Mouse (Mus musculus) kidney, embryonic 16.5 days (tissue): ENCODE measurements around the gene Tmem174. TPM values are rescaled to one million over a fixed set of nuclear protein-coding genes. Genes with fewer than 3 reads are reported as not detected.

Source experiments
- ATAC-seq: fragments of 200-750 bp; cut with Nextera tagmentation; 2 replicates; pipeline ENCODE4 v1.8.0; 2017; ENCODE audit warnings: moderate TSS enrichment; ENCODE audit not compliant: low FRiP score, low TSS enrichment
- H3K27ac ChIP-seq: fragments of 300-500 bp; sonication (generic); 2 replicates; pipeline ENCODE4 v1.5.1; 2014; ENCODE audit warnings: low read length
- H3K27me3 ChIP-seq: fragments of 300-500 bp; sonication (generic); 2 replicates; pipeline ENCODE4 v1.6.1; 2014; ENCODE audit warnings: low read length, control low read depth, mixed read lengths; ENCODE audit not compliant: insufficient read depth
- H3K36me3 ChIP-seq: fragments of 300-500 bp; sonication (generic); 2 replicates; pipeline ENCODE4 v1.6.1; 2014; ENCODE audit warnings: low read length, control low read depth, mixed read lengths; ENCODE audit not compliant: insufficient read depth
- H3K4me1 ChIP-seq: fragments of 300-500 bp; sonication (generic); 2 replicates; pipeline ENCODE4 v1.6.1; 2014; ENCODE audit warnings: low read length, control low read depth, mixed read lengths; ENCODE audit not compliant: insufficient read depth
- H3K4me2 ChIP-seq: fragments of 300-500 bp; sonication (generic); replicated peaks from 2 replicates; pipeline ENCODE4 v1.6.1; 2014; ENCODE audit warnings: low read depth, low read length
- H3K4me3 ChIP-seq: fragments of 300-500 bp; sonication (generic); 2 replicates; pipeline ENCODE4 v1.5.1; 2014; ENCODE audit warnings: mild to moderate bottlenecking, low read length
- H3K9ac ChIP-seq: fragments of 300-500 bp; sonication (generic); replicated peaks from 2 replicates; pipeline ENCODE4 v1.6.1; 2014; ENCODE audit warnings: low read length
- H3K9me3 ChIP-seq: fragments of 300-500 bp; sonication (generic); 2 replicates; pipeline ENCODE4 v1.6.1; 2016; ENCODE audit warnings: low read length, control low read depth
- WGBS: fragments of 180-500 bp; shearing (Covaris S2); extraction: QIAGEN DNeasy Blood & Tissue Kit; methylation state at CpG from one replicate; pipeline ENCODE4 v1.1.7; 2014; 5-methylcytosine and 5-hydroxymethylcytosine counted together
- polyA plus RNA-seq: library from polyadenylated mRNA; unstranded; fragments of >200 nt; fragmentation: Nextera tagmentation; extraction: Ambion mirVana; gene quantifications from 2 replicates; pipeline ENCODE4 v1.2.1, GENCODE M21; 2015

Gene Tmem174
- polyA plus RNA-seq, result 41.1 and 44.3 TPM in 2 replicates

DNA sequence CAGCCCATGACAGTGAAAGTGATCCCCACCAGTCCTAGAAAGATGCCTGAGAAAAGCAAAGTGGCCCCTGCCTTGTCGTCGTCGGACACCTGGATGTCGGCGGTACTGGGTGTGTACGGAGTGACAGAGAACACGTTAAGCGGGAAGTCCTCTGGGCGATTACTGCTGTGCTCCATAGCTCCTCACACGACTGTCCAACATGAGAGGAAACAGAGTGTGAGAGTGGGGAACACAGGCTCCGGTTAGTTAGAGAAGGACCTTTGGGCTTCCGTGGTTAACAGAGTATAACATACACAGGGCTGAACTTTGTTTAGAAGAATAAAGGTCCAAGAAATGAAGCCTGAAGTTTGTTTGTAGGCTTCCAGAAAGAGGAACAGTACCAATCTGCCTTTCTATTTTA is at the start of gene Tmem174:
Gene Tmem174 (minus strand): TSS at position 266 of the 400 bp plus-strand sequence.
- peak within 1 kb of the TSS; percentile 32 for H3K4me3 ChIP-seq
- peak within 1 kb of the TSS; percentile 28 for H3K4me2 ChIP-seq
- WGBS, result 82% methylated on average over 12 of the region's 12 CpGs
- ATAC-seq, result peak; percentile 65; the same call in 1 of the 2 replicates
- no peaks in the 10 kb centered on the region for H3K36me3 ChIP-seq
- H3K4me1 ChIP-seq, result peaks cover 15% of the 10 kb centered on the region; the same call in 1 of the 2 replicates
- H3K9ac ChIP-seq, result peak within 1 kb of the TSS; percentile 27; the same call in 1 of the 2 replicates
- H3K27me3 ChIP-seq, result no peaks in the 10 kb centered on the region
- H3K27ac ChIP-seq, result peak within 1 kb of the TSS; percentile 84
- peaks cover 7% of the 10 kb centered on the region for H3K9me3 ChIP-seq

DNA sequence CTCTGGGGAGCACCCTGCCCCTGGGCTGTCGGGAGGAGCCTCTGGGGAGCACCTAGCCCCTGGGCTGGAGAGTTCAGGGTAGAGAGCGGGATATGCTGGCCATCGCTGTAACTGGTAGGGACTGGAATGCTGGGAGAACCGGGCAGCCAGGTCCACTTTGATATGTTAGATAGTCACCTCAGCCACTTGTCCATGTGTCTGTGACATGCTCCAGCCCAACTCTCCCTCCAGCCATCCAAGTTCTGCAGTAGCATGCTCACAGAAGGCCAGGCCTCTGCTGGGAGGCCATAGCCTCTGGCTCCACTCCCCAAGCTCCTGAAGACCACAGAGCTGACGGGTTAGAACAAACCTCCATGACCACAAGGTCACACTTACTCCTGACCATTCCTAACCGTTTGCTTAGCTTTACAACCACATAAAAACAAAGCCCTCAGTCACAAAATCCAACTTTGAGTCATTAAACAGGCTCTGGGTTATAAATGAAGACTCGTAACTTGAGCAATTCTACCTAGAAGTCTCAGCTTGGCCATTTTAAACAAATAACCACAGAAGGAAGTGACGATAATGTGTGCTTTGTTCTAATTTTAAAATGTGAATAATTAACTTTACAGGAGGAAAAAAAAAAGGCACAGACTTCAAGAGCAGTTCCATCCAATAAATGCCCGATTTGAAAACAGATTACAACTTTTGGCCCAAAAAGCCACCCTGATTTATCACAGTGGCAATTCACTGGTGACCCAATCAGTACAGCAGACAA is 47.1 kb upstream of the Tmem174 start:
- ATAC-seq, result 0 out of 2 replicates have a peak, but pooled peaks have one; percentile 5

DNA sequence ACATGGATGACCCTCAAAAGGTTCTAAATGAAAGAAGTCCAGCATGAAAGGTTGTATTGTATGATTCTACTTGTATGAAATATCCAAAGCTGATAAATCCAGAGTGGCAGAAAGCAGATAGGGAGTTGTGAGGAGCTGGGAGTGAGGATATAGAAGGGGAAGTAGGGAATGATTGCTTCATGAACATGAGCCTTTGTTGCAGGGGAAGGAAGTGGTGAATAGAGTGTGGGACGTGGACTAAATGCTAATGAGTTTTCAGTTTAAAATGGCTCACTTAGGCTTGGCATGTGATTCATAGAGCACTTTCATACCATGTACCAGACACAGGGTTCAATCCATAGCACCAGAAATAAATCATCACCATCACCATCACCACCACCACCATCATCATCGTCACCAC is 46.2 kb upstream of the Tmem174 start:
- no peak overlapping the region for H3K27ac ChIP-seq
- H3K9me3 ChIP-seq, result no peaks in the 10 kb centered on the region

More for the DNA sequence above, 47.1 kb upstream of the Tmem174 start:
- Histone ChIP-seq H3K9me3 (no peaks in the 10 kb centered on the region), H3K9ac (0 out of 2 replicates have a peak overlapping the region, but pooled peaks have one; percentile 23), H3K4me1 (peaks cover 23% of the 10 kb centered on the region), H3K27me3 (no peaks in the 10 kb centered on the region), H3K4me2 (no peak overlapping the region), H3K4me3 (no peak overlapping the region), H3K27ac (peak overlapping the region; percentile 79), H3K36me3 (no peaks in the 10 kb centered on the region)
- 43% methylated on average over 9 of the region's 9 CpGs for WGBS

DNA sequence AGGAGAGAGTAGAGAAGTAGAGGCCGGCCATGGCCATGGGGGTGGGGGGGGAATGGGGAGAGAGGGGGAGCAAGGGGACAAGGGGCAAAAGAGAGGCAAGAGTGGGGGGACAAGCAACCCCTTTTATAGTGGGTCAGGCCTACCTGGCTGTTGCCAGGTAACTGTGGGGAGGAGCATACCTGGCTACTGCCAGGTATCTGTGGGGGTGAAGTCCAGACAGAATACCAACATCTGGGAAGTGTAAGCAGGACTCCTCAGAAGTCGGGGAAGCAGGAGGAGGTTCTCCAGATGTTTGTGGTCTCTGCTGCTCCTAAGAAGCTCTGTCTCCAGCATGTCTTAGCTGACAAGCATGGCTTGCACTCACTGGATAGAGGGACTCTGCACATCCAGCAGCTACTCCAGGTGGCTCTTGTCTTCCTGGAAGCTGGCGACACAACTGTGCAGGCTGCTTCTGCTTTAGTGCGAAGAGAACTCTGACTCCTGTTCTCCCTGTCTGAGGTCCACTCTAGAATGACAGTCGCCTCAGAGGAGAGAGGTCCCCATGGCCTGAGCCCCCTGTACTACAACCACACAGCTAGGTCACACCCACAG is 43.4 kb upstream of the Tmem174 start:
- peak overlapping the region; percentile 10; the same call in 1 of the 2 replicates for H3K27ac ChIP-seq
- no peak overlapping the region for H3K4me3 ChIP-seq
- H3K4me1 ChIP-seq, result peaks cover 28% of the 10 kb centered on the region
- WGBS, result 50% methylated on average over 5 of the region's 5 CpGs
- peak; percentile 21; the same call in 1 of the 2 replicates for ATAC-seq
- H3K4me2 ChIP-seq, result no peak overlapping the region
- H3K36me3 ChIP-seq, result no peaks in the 10 kb centered on the region
- no peaks in the 10 kb centered on the region for H3K27me3 ChIP-seq
- H3K9ac ChIP-seq, result peak overlapping the region; percentile 26; the same call in 1 of the 2 replicates
- no peaks in the 10 kb centered on the region for H3K9me3 ChIP-seq

More for the DNA sequence above, 46.2 kb upstream of the Tmem174 start:
- no peak overlapping the region for H3K4me3 ChIP-seq
- H3K36me3 ChIP-seq, result no peaks in the 10 kb centered on the region
- no peak overlapping the region for H3K9ac ChIP-seq
- ATAC-seq, result no peak
- peaks cover 28% of the 10 kb centered on the region for H3K4me1 ChIP-seq
- 88% methylated on average over 2 of the region's 2 CpGs for WGBS
- no peaks in the 10 kb centered on the region for H3K27me3 ChIP-seq
- H3K4me2 ChIP-seq, result no peak overlapping the region

DNA sequence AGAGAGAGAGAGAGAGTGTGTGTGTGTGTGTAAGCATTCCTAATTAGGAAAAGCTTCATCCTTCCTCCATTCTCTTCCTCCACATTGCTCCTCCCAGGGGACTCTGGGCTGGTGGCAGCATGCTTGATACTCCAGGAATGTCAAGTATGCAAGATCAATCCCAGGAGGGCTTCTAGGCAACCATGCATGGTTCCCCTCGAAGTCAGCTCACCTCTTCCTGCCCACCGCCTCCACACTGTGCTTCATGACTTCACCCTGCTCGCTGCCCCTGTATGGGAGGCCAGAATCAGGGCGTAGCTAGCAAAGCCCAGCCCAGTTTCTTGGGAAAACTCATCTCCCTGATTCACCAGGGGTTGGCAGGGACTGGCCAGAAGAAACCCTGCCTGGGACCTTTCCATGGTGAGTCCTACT is 42.4 kb upstream of the Tmem174 start:
- Histone ChIP-seq H3K9ac (no peak overlapping the region), H3K27me3 (no peaks in the 10 kb centered on the region), H3K27ac (peak overlapping the region; percentile 72), H3K4me3 (no peak overlapping the region), H3K9me3 (no peaks in the 10 kb centered on the region), H3K36me3 (no peaks in the 10 kb centered on the region), H3K4me2 (no peak overlapping the region), H3K4me1 (peaks cover 23% of the 10 kb centered on the region)
- 13% methylated on average over 4 of the region's 4 CpGs for WGBS
- peak; percentile 92 for ATAC-seq

DNA sequence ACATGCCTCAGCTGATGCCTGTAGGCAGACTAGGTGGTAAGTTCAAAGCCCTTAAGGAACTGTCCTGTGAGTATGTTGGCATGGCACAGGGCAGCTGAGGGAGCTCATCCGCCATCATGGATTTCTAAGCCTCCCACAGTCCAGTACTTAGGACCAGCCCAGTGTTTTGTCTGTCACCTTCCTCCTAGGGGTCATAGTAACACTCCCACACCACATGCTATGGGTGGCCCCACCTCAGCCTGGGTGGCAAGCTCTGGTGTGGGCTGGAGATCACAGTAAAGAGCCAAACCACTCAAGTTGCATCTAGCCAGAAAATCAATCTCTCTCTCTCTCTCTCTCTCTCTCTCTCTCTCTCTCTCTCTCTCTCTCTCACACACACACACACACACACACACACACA is 42.0 kb upstream of the Tmem174 start:
- no peak overlapping the region for H3K4me2 ChIP-seq
- WGBS, result 94% methylated on average over 1 of the region's 1 CpGs
- peak overlapping the region; percentile 72 for H3K27ac ChIP-seq
- no peak overlapping the region for H3K9ac ChIP-seq
- H3K36me3 ChIP-seq, result no peaks in the 10 kb centered on the region
- ATAC-seq, result peak; percentile 46; the same call in 1 of the 2 replicates
- H3K27me3 ChIP-seq, result no peaks in the 10 kb centered on the region
- H3K4me3 ChIP-seq, result no peak overlapping the region
- H3K9me3 ChIP-seq, result no peaks in the 10 kb centered on the region
- H3K4me1 ChIP-seq, result peaks cover 20% of the 10 kb centered on the region

DNA sequence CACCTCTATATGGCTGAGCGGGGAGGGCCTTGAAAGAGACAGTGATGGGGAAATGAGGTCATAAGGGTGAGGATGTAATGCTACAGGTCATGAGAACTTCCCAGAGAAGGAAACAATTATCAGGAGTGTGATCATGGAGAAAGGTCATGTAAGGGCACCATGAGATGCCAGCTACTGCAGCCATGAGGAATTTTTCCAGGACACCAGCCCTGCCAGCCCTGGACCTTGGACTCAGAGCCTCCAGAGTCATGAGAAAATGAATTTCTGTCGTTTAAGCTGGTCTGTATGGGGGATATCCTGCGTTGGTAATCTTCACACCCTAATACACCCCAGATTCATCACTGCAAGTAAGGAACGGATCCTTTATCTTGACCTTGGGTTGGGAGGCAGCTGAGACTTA is 36.7 kb upstream of the Tmem174 start:
- H3K4me1 ChIP-seq, result 0 out of 2 replicates have a peak, but pooled peaks cover under 1% of the 10 kb centered on the region
- WGBS, result 71% methylated on average over 4 of the region's 4 CpGs
- no peaks in the 10 kb centered on the region for H3K36me3 ChIP-seq
- no peak for ATAC-seq
- no peaks in the 10 kb centered on the region for H3K27me3 ChIP-seq
- H3K4me2 ChIP-seq, result no peak overlapping the region
- H3K9me3 ChIP-seq, result no peaks in the 10 kb centered on the region
- no peak overlapping the region for H3K4me3 ChIP-seq
- H3K9ac ChIP-seq, result no peak overlapping the region
- no peak overlapping the region for H3K27ac ChIP-seq

DNA sequence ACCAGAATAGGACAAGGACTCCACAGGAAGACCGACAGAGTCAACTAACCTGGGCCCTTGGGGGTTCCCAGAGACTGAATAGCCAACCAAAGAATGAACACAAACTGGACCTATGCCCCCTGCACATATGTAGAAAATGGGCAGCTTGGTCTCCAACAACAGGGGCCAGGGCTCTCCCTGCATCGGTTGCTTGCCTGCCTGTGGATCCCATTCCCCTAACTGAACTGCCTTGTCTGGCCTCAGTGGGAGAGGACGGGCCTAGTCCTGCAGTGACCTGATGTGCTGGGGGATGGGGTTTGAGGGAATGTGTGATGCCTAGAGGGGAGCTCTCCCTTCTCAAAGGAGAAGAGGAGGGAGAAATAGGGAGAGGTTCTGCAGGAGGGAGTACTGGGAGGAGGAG is 32.1 kb upstream of the Tmem174 start:
- 75% methylated on average over 3 of the region's 3 CpGs for WGBS
- ATAC-seq, result no peak
- no peak overlapping the region for H3K27ac ChIP-seq

DNA sequence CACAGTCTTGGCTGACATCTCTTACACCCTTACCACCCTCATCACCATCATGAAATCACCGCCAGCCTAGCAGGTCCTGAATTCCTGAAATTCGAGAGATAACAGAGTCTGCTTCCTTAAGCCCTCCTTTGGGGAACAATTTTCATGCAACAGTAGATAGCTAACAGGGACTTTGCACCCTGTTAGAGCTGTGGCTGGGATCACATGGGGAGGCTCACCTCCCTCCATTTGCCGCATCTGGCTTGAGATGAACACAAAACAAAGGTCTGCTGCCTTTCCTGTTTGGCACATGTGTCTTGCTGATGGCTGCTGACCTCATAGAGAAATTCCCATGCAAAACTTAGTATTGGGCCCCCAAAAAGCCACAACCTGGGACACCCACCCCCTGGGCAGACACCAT is 30.1 kb upstream of the Tmem174 start:
- H3K4me3 ChIP-seq, result no peak overlapping the region
- H3K4me2 ChIP-seq, result no peak overlapping the region
- peak; percentile 12; the same call in 1 of the 2 replicates for ATAC-seq
- 77% methylated on average over 3 of the region's 3 CpGs for WGBS
- no peaks in the 10 kb centered on the region for H3K27me3 ChIP-seq
- H3K9ac ChIP-seq, result no peak overlapping the region
- no peak overlapping the region for H3K27ac ChIP-seq
- no peaks in the 10 kb centered on the region for H3K4me1 ChIP-seq
- peaks cover 5% of the 10 kb centered on the region for H3K9me3 ChIP-seq
- H3K36me3 ChIP-seq, result no peaks in the 10 kb centered on the region

More for the DNA sequence above, 32.1 kb upstream of the Tmem174 start:
- 0 out of 2 replicates have a peak, but pooled peaks cover 2% of the 10 kb centered on the region for H3K9me3 ChIP-seq
- no peak overlapping the region for H3K4me3 ChIP-seq
- H3K27me3 ChIP-seq, result no peaks in the 10 kb centered on the region
- no peak overlapping the region for H3K4me2 ChIP-seq
- H3K36me3 ChIP-seq, result no peaks in the 10 kb centered on the region
- no peaks in the 10 kb centered on the region for H3K4me1 ChIP-seq
- no peak overlapping the region for H3K9ac ChIP-seq
